Mouse (Mus musculus): Measurements from ENCODE around the gene Robo2. TPM values are rescaled to one million over a fixed set of nuclear protein-coding genes. Genes with fewer than 3 reads are reported as not detected.

The Robo2 gene
- total RNA-seq, 1 experiment from 2014 or later: not detected

GRCm38 (mm10) chr16:74022281-74022978, 389.2 kb downstream of the Robo2 start:
- ATAC-seq (replicated peaks; ENCODE audit: insufficient number of reproducible peaks, low FRiP score, low TSS enrichment, poor library complexity, severe bottlenecking): no peak

GRCm38 (mm10) chr16:74005767-74006166, 405.9 kb downstream of the Robo2 start:
- no peak for ATAC-seq (replicated peaks; ENCODE audit: insufficient number of reproducible peaks, low FRiP score, low TSS enrichment, poor library complexity, severe bottlenecking)

GRCm38 (mm10) chr16:74001331-74001730, 410.3 kb downstream of the Robo2 start:
- no peak for ATAC-seq (replicated peaks; ENCODE audit: insufficient number of reproducible peaks, low FRiP score, low TSS enrichment, poor library complexity, severe bottlenecking)

- ATAC-seq (replicated peaks; ENCODE audit: insufficient number of reproducible peaks, low FRiP score, low TSS enrichment, poor library complexity, severe bottlenecking): no peak
Observed at GRCm38 (mm10) chr16:73991212-73991611, 420.4 kb downstream of the Robo2 start.

GRCm38 (mm10) chr16:73969573-73969972, 442.1 kb downstream of the Robo2 start:
- ATAC-seq (replicated peaks; ENCODE audit: insufficient number of reproducible peaks, low FRiP score, low TSS enrichment, poor library complexity, severe bottlenecking): no peak

GRCm38 (mm10) chr16:73964366-73964926, 447.2 kb downstream of the Robo2 start:
- no peak for ATAC-seq (replicated peaks; ENCODE audit: insufficient number of reproducible peaks, low FRiP score, low TSS enrichment, poor library complexity, severe bottlenecking)

- no peak for ATAC-seq (replicated peaks; ENCODE audit: insufficient number of reproducible peaks, low FRiP score, low TSS enrichment, poor library complexity, severe bottlenecking)
Observed at GRCm38 (mm10) chr16:73959479-73959970, 452.1 kb downstream of the Robo2 start.

GRCm38 (mm10) chr16:73958524-73958846, 453.1 kb downstream of the Robo2 start:
- no peak for ATAC-seq (replicated peaks; ENCODE audit: insufficient number of reproducible peaks, low FRiP score, low TSS enrichment, poor library complexity, severe bottlenecking)

- no peak for ATAC-seq (replicated peaks; ENCODE audit: insufficient number of reproducible peaks, low FRiP score, low TSS enrichment, poor library complexity, severe bottlenecking)
Observed at GRCm38 (mm10) chr16:73957675-73958523, 453.7 kb downstream of the Robo2 start.

- ATAC-seq (replicated peaks; ENCODE audit: insufficient number of reproducible peaks, low FRiP score, low TSS enrichment, poor library complexity, severe bottlenecking): no peak
Observed at GRCm38 (mm10) chr16:73946171-73946570, 465.5 kb downstream of the Robo2 start.

- no peak for ATAC-seq (replicated peaks; ENCODE audit: insufficient number of reproducible peaks, low FRiP score, low TSS enrichment, poor library complexity, severe bottlenecking)
Observed at GRCm38 (mm10) chr16:73940211-73940541, 471.4 kb downstream of the Robo2 start.

GRCm38 (mm10) chr16:73939423-73940210, 472.0 kb downstream of the Robo2 start:
- no peak for ATAC-seq (replicated peaks; ENCODE audit: insufficient number of reproducible peaks, low FRiP score, low TSS enrichment, poor library complexity, severe bottlenecking)

- ATAC-seq (replicated peaks; ENCODE audit: insufficient number of reproducible peaks, low FRiP score, low TSS enrichment, poor library complexity, severe bottlenecking): no peak
Observed at GRCm38 (mm10) chr16:73930323-73930722, 481.3 kb downstream of the Robo2 start.

- ATAC-seq (replicated peaks; ENCODE audit: insufficient number of reproducible peaks, low FRiP score, low TSS enrichment, poor library complexity, severe bottlenecking): no peak
Observed at GRCm38 (mm10) chr16:73927481-73927880, 484.1 kb downstream of the Robo2 start.

GRCm38 (mm10) chr16:73915425-73915824, 496.2 kb downstream of the Robo2 start:
- no peak for ATAC-seq (replicated peaks; ENCODE audit: insufficient number of reproducible peaks, low FRiP score, low TSS enrichment, poor library complexity, severe bottlenecking)

- no peak for ATAC-seq (replicated peaks; ENCODE audit: insufficient number of reproducible peaks, low FRiP score, low TSS enrichment, poor library complexity, severe bottlenecking)
Observed at GRCm38 (mm10) chr16:73914936-73915335, 496.7 kb downstream of the Robo2 start.

GRCm38 (mm10) chr16:73908504-73908903, 503.1 kb downstream of the Robo2 start:
- no peak for ATAC-seq (replicated peaks; ENCODE audit: insufficient number of reproducible peaks, low FRiP score, low TSS enrichment, poor library complexity, severe bottlenecking)

GRCm38 (mm10) chr16:73896856-73897255, 514.8 kb downstream of the Robo2 start:
- no peak for ATAC-seq (replicated peaks; ENCODE audit: insufficient number of reproducible peaks, low FRiP score, low TSS enrichment, poor library complexity, severe bottlenecking)

GRCm38 (mm10) chr16:73881911-73882310, 529.7 kb downstream of the Robo2 start:
- no peak for ATAC-seq (replicated peaks; ENCODE audit: insufficient number of reproducible peaks, low FRiP score, low TSS enrichment, poor library complexity, severe bottlenecking)

Data from monocyte, adult 5-6 weeks (primary cell).